Mouse (Mus musculus) liver, embryonic 15.5 days (tissue): ENCODE results near the gene 4930447C04Rik. TPM values are rescaled to one million over a fixed set of nuclear protein-coding genes. Genes with fewer than 3 reads are reported as not detected.

ENCODE experiments used
- ATAC-seq: fragments of 200-750 bp; cut with Nextera tagmentation; 2 replicates; pipeline ENCODE4 v1.8.0; 2017; ENCODE audit warnings: moderate number of reproducible peaks, mild to moderate bottlenecking, moderate library complexity; ENCODE audit not compliant: insufficient read depth
- H3K27ac ChIP-seq: fragments of 300-500 bp; sonication (generic); replicated peaks from 2 replicates; pipeline ENCODE4 v1.5.1; 2015; ENCODE audit warnings: mild to moderate bottlenecking, inconsistent platforms
- H3K27me3 ChIP-seq: fragments of 300-500 bp; sonication (generic); 2 replicates; pipeline ENCODE4 v1.6.1; 2015; ENCODE audit warnings: mild to moderate bottlenecking, inconsistent platforms
- H3K36me3 ChIP-seq: fragments of 300-500 bp; sonication (generic); replicated peaks from 2 replicates; pipeline ENCODE4 v1.6.1; 2015; ENCODE audit warnings: moderate library complexity, mild to moderate bottlenecking, inconsistent platforms
- H3K4me1 ChIP-seq: fragments of 300-500 bp; sonication (generic); replicated peaks from 2 replicates; pipeline ENCODE4 v1.6.1; 2015; ENCODE audit warnings: inconsistent platforms
- H3K4me2 ChIP-seq: fragments of 300-500 bp; sonication (generic); 2 replicates; pipeline ENCODE4 v1.6.1; 2015; ENCODE audit warnings: moderate library complexity, mild to moderate bottlenecking, inconsistent platforms
- H3K4me3 ChIP-seq: fragments of 300-500 bp; sonication (generic); replicated peaks from 2 replicates; pipeline ENCODE4 v1.5.1; 2015; ENCODE audit warnings: mild to moderate bottlenecking, inconsistent platforms
- H3K9ac ChIP-seq: fragments of 300-500 bp; sonication (generic); 2 replicates; pipeline ENCODE4 v1.6.1; 2015; ENCODE audit warnings: moderate library complexity, mild to moderate bottlenecking, inconsistent platforms
- H3K9me3 ChIP-seq: fragments of 300-500 bp; sonication (generic); replicated peaks from 2 replicates; pipeline ENCODE4 v1.6.1; 2016; ENCODE audit warnings: inconsistent platforms
- WGBS: fragments of 180-500 bp; shearing (Covaris S2); methylation state at CpG from one replicate; pipeline ENCODE4 v1.1.7; 2015; ENCODE audit warnings: mixed read lengths; ENCODE audit not compliant: insufficient replicate concordance; 5-methylcytosine and 5-hydroxymethylcytosine counted together
- polyA plus RNA-seq: library from polyadenylated mRNA; unstranded; fragments of >200 nt; fragmentation: Nextera tagmentation; extraction: Ambion mirVana; gene quantifications from 2 replicates; pipeline ENCODE4 v1.2.1, GENCODE M21; 2015

4930447C04Rik gene
- polyA plus RNA-seq, 1 experiment from 2014 or later, result 0.35 TPM

GRCm38 (mm10) chr12:72958446-72958845 is 17.9 kb upstream of the 4930447C04Rik start:
- H3K4me3 ChIP-seq, result no peak overlapping the region
- H3K4me2 ChIP-seq, result no peak overlapping the region
- no peak overlapping the region for H3K27ac ChIP-seq
- no peak for ATAC-seq
- 71% methylated on average over 3 of the region's 3 CpGs for WGBS
- 0 out of 2 replicates have a peak, but pooled peaks cover 9% of the 10 kb centered on the region for H3K27me3 ChIP-seq
- H3K9ac ChIP-seq, result no peak overlapping the region
- no peaks in the 10 kb centered on the region for H3K4me1 ChIP-seq
- H3K9me3 ChIP-seq, result no peaks in the 10 kb centered on the region
- no peaks in the 10 kb centered on the region for H3K36me3 ChIP-seq

- H3K27ac ChIP-seq, result no peak overlapping the region
- no peaks in the 10 kb centered on the region for H3K4me1 ChIP-seq
- H3K27me3 ChIP-seq, result 0 out of 2 replicates have a peak, but pooled peaks cover 9% of the 10 kb centered on the region
- H3K9ac ChIP-seq, result no peak overlapping the region
- WGBS, result 44% methylated on average over 6 of the region's 6 CpGs
- ATAC-seq, result no peak
- H3K4me3 ChIP-seq, result no peak overlapping the region
- H3K36me3 ChIP-seq, result no peaks in the 10 kb centered on the region
- H3K9me3 ChIP-seq, result no peaks in the 10 kb centered on the region
- H3K4me2 ChIP-seq, result no peak overlapping the region
Observed at GRCm38 (mm10) chr12:72957829-72958424, 17.4 kb upstream of the 4930447C04Rik start.

GRCm38 (mm10) chr12:72954906-72955305 is 14.3 kb upstream of the 4930447C04Rik start:
- WGBS, result 22% methylated on average over 4 of the region's 4 CpGs

GRCm38 (mm10) chr12:72953858-72954257 is 13.3 kb upstream of the 4930447C04Rik start:
- H3K4me2 ChIP-seq, result no peak overlapping the region
- H3K9me3 ChIP-seq, result no peaks in the 10 kb centered on the region
- no peaks in the 10 kb centered on the region for H3K4me1 ChIP-seq
- no peak overlapping the region for H3K4me3 ChIP-seq
- 64% methylated on average over 5 of the region's 5 CpGs for WGBS
- no peaks in the 10 kb centered on the region for H3K36me3 ChIP-seq
- ATAC-seq, result no peak
- no peak overlapping the region for H3K9ac ChIP-seq
- peaks cover 28% of the 10 kb centered on the region for H3K27me3 ChIP-seq
- H3K27ac ChIP-seq, result no peak overlapping the region

More at GRCm38 (mm10) chr12:72954906-72955305, 14.3 kb upstream of the 4930447C04Rik start:
- H3K27ac ChIP-seq, result no peak overlapping the region
- H3K4me2 ChIP-seq, result no peak overlapping the region
- no peak for ATAC-seq
- H3K36me3 ChIP-seq, result no peaks in the 10 kb centered on the region
- H3K4me1 ChIP-seq, result no peaks in the 10 kb centered on the region
- peaks cover 19% of the 10 kb centered on the region; the same call in 1 of the 2 replicates for H3K27me3 ChIP-seq
- no peak overlapping the region for H3K9ac ChIP-seq
- H3K9me3 ChIP-seq, result no peaks in the 10 kb centered on the region
- no peak overlapping the region for H3K4me3 ChIP-seq

GRCm38 (mm10) chr12:72953089-72953488 is 12.5 kb upstream of the 4930447C04Rik start:
- Histone ChIP-seq H3K4me3 (no peak overlapping the region), H3K9me3 (no peaks in the 10 kb centered on the region), H3K4me1 (no peaks in the 10 kb centered on the region), H3K36me3 (no peaks in the 10 kb centered on the region), H3K27ac (no peak overlapping the region), H3K27me3 (peaks cover 33% of the 10 kb centered on the region), H3K4me2 (no peak overlapping the region), H3K9ac (no peak overlapping the region)
- 52% methylated on average over 5 of the region's 5 CpGs for WGBS
- no peak for ATAC-seq

- no peak overlapping the region for H3K4me3 ChIP-seq
Observed at GRCm38 (mm10) chr12:72947335-72947734, 6.8 kb upstream of the 4930447C04Rik start.

GRCm38 (mm10) chr12:72946805-72947204 is 6.2 kb upstream of the 4930447C04Rik start:
- Histone ChIP-seq H3K27me3 (peaks cover 88% of the 10 kb centered on the region), H3K9me3 (no peaks in the 10 kb centered on the region), H3K9ac (no peak overlapping the region), H3K4me1 (no peaks in the 10 kb centered on the region), H3K4me3 (no peak overlapping the region), H3K4me2 (no peak overlapping the region), H3K36me3 (no peaks in the 10 kb centered on the region), H3K27ac (no peak overlapping the region)
- no peak for ATAC-seq

More at GRCm38 (mm10) chr12:72947335-72947734, 6.8 kb upstream of the 4930447C04Rik start:
- Histone ChIP-seq H3K9ac (no peak overlapping the region), H3K9me3 (no peaks in the 10 kb centered on the region), H3K4me2 (no peak overlapping the region), H3K36me3 (no peaks in the 10 kb centered on the region), H3K27ac (no peak overlapping the region), H3K4me1 (no peaks in the 10 kb centered on the region), H3K27me3 (peaks cover 82% of the 10 kb centered on the region)
- no peak for ATAC-seq
- 11% methylated on average over 2 of the region's 2 CpGs for WGBS

- no peak overlapping the region for H3K9ac ChIP-seq
- no peaks in the 10 kb centered on the region for H3K4me1 ChIP-seq
- 6% methylated on average over 8 of the region's 8 CpGs for WGBS
- no peak overlapping the region for H3K4me3 ChIP-seq
- no peaks in the 10 kb centered on the region for H3K36me3 ChIP-seq
- H3K27ac ChIP-seq, result no peak overlapping the region
- H3K9me3 ChIP-seq, result no peaks in the 10 kb centered on the region
- H3K4me2 ChIP-seq, result no peak overlapping the region
- H3K27me3 ChIP-seq, result peaks cover 91% of the 10 kb centered on the region
- ATAC-seq, result no peak
Observed at GRCm38 (mm10) chr12:72946064-72946395, 5.5 kb upstream of the 4930447C04Rik start.

GRCm38 (mm10) chr12:72945301-72946063 is 4.9 kb upstream of the 4930447C04Rik start:
- Histone ChIP-seq H3K27me3 (peaks cover 96% of the 10 kb centered on the region), H3K9me3 (no peaks in the 10 kb centered on the region), H3K4me3 (peak overlapping the region; percentile 25), H3K9ac (no peak overlapping the region), H3K27ac (no peak overlapping the region), H3K4me2 (peak overlapping the region; percentile 50), H3K36me3 (no peaks in the 10 kb centered on the region), H3K4me1 (no peaks in the 10 kb centered on the region)
- under 1% methylated on average over 88 of the region's 89 CpGs for WGBS
- ATAC-seq, result no peak

- 1% methylated on average over 24 of the region's 24 CpGs for WGBS
- H3K4me3 ChIP-seq, result peak overlapping the region; percentile 25; the same call in 1 of the 2 replicates
Observed at GRCm38 (mm10) chr12:72944411-72945225, 4.0 kb upstream of the 4930447C04Rik start.

GRCm38 (mm10) chr12:72943574-72944110 is 3.1 kb upstream of the 4930447C04Rik start:
- 10% methylated on average over 2 of the region's 2 CpGs for WGBS
- H3K9ac ChIP-seq, result no peak overlapping the region
- H3K27ac ChIP-seq, result no peak overlapping the region
- no peak overlapping the region for H3K4me3 ChIP-seq
- no peaks in the 10 kb centered on the region for H3K4me1 ChIP-seq
- no peak for ATAC-seq
- H3K9me3 ChIP-seq, result no peaks in the 10 kb centered on the region
- peaks cover 100% of the 10 kb centered on the region for H3K27me3 ChIP-seq
- H3K36me3 ChIP-seq, result no peaks in the 10 kb centered on the region
- H3K4me2 ChIP-seq, result no peak overlapping the region

More at GRCm38 (mm10) chr12:72944411-72945225, 4.0 kb upstream of the 4930447C04Rik start:
- no peak for ATAC-seq
- H3K9me3 ChIP-seq, result no peaks in the 10 kb centered on the region
- H3K9ac ChIP-seq, result no peak overlapping the region
- no peaks in the 10 kb centered on the region for H3K36me3 ChIP-seq
- H3K4me2 ChIP-seq, result 0 out of 2 replicates have a peak overlapping the region, but pooled peaks have one; percentile 50
- H3K27me3 ChIP-seq, result peaks cover 98% of the 10 kb centered on the region
- no peak overlapping the region for H3K27ac ChIP-seq
- H3K4me1 ChIP-seq, result no peaks in the 10 kb centered on the region
